Mouse (Mus musculus) limb, embryonic 14.5 days (tissue): Measurements from ENCODE around the gene Sis. TPM values are rescaled to one million over a fixed set of nuclear protein-coding genes. Genes with fewer than 3 reads are reported as not detected.

Experiments used
- ATAC-seq: fragments of 200-750 bp; cut with Nextera tagmentation; 2 replicates; pipeline ENCODE4 v1.8.0; 2017; ENCODE audit warnings: low read depth, moderate number of reproducible peaks, moderate TSS enrichment; ENCODE audit not compliant: low FRiP score
- DNase-seq: peaks from one replicate; pipeline ENCODE4 v3.0.0-alpha.2; 2015; ENCODE audit warnings: low spot score
- H3K27ac ChIP-seq: fragments of 300-500 bp; sonication (generic); replicated peaks from 2 replicates; pipeline ENCODE4 v1.5.1; 2014; ENCODE audit warnings: low read depth, mild to moderate bottlenecking, low read length, moderate library complexity, mixed read lengths
- H3K27me3 ChIP-seq: fragments of 300-500 bp; sonication (generic); 2 replicates; pipeline ENCODE4 v1.6.1; 2014; ENCODE audit warnings: low read length, mixed read lengths; ENCODE audit not compliant: control insufficient read depth, insufficient read depth
- H3K36me3 ChIP-seq: fragments of 300-500 bp; sonication (generic); 2 replicates; pipeline ENCODE4 v1.6.1; 2014; ENCODE audit warnings: mild to moderate bottlenecking, low read length, moderate library complexity, mixed read lengths; ENCODE audit not compliant: control insufficient read depth, insufficient read depth
- H3K4me1 ChIP-seq: fragments of 300-500 bp; sonication (generic); 2 replicates; pipeline ENCODE4 v1.6.1; 2014; ENCODE audit warnings: antibody characterized with exemption, low read length, mixed read lengths; ENCODE audit not compliant: control insufficient read depth, insufficient read depth
- H3K4me2 ChIP-seq: fragments of 300-500 bp; sonication (generic); replicated peaks from 2 replicates; pipeline ENCODE4 v1.6.1; 2014; ENCODE audit warnings: low read depth, mild to moderate bottlenecking, low read length, moderate library complexity; ENCODE audit not compliant: severe bottlenecking
- H3K4me3 ChIP-seq: fragments of 300-500 bp; sonication (generic); replicated peaks from 2 replicates; pipeline ENCODE4 v1.5.1; 2014; ENCODE audit warnings: low read length
- H3K9ac ChIP-seq: fragments of 300-500 bp; sonication (generic); 2 replicates; pipeline ENCODE4 v1.6.1; 2014; ENCODE audit warnings: mild to moderate bottlenecking, low read depth, low read length, moderate library complexity; ENCODE audit not compliant: severe bottlenecking
- H3K9me3 ChIP-seq: fragments of 300-500 bp; sonication (generic); 2 replicates; pipeline ENCODE4 v1.6.1; 2016; ENCODE audit warnings: low read length; ENCODE audit not compliant: control insufficient read depth
- POLR2A ChIP-seq: fragments of 200-500 bp; IDR thresholded peaks from 2 replicates; pipeline ENCODE4 v1.8.0; 2012; ENCODE audit warnings: inconsistent platforms, mild to moderate bottlenecking, moderate library complexity, borderline replicate concordance; ENCODE audit not compliant: insufficient read depth, insufficient read length; ENCODE audit errors: extremely low read depth
- WGBS: fragments of 180-500 bp; shearing (Covaris S2); extraction: QIAGEN DNeasy Blood & Tissue Kit; methylation state at CpG from one replicate; pipeline ENCODE4 v1.1.7; 2014; 5-methylcytosine and 5-hydroxymethylcytosine counted together
- polyA plus RNA-seq, 2 experiments: library from polyadenylated mRNA; depleted of rRNA in 1 of 2; stranded (reverse) in 1 of 2; unstranded in 1 of 2; fragments of >200 nt; fragmentation: Nextera tagmentation in 1 of 2; extraction: Ambion mirVana in 1 of 2; gene quantifications; 2 replicates each; pipeline versions ENCODE4 v1.2.1 to v1.2.3; 2012 to 2014

The Sis gene
- polyA plus RNA-seq (2012; rRNA removed) (not detected in 2 replicates), polyA plus RNA-seq (2014; fragmentation: Nextera tagmentation; extraction: Ambion mirVana) (not detected in 2 replicates)

- no peaks in the 10 kb centered on the region for H3K9me3 ChIP-seq
- H3K4me1 ChIP-seq: no peaks in the 10 kb centered on the region
- H3K4me2 ChIP-seq: no peak within 1 kb of the TSS
- no peaks in the 10 kb centered on the region for H3K36me3 ChIP-seq
- TF ChIP-seq POLR2A: no peak
- no peak within 1 kb of the TSS for H3K27ac ChIP-seq
- DNase-seq (no peak), ATAC-seq (no peak)
- H3K4me3 ChIP-seq: no peak within 1 kb of the TSS
- no peaks in the 10 kb centered on the region for H3K27me3 ChIP-seq
- H3K9ac ChIP-seq: no peak within 1 kb of the TSS
These were observed at the start of gene Sis for GRCm38 (mm10) chr3:72967675-72968074. TSS of gene Sis (minus strand) at chr3:72967863.

- H3K9ac ChIP-seq: no peak overlapping the region
- no peak overlapping the region for H3K4me3 ChIP-seq
- no peak for ATAC-seq
- H3K4me2 ChIP-seq: no peak overlapping the region
- TF ChIP-seq POLR2A: no peak
- no peak for DNase-seq
- no peaks in the 10 kb centered on the region for H3K27me3 ChIP-seq
- H3K27ac ChIP-seq: no peak overlapping the region
- no peaks in the 10 kb centered on the region for H3K9me3 ChIP-seq
- no peaks in the 10 kb centered on the region for H3K36me3 ChIP-seq
- H3K4me1 ChIP-seq: no peaks in the 10 kb centered on the region
- 13% methylated on average over 6 of the region's 6 CpGs for WGBS
These were observed 38.4 kb upstream of the Sis start for GRCm38 (mm10) chr3:73006045-73006444.

GRCm38 (mm10) chr3:73002933-73003696 lies 35.5 kb upstream of the Sis start:
- H3K9me3 ChIP-seq: no peaks in the 10 kb centered on the region
- no peaks in the 10 kb centered on the region for H3K36me3 ChIP-seq
- H3K9ac ChIP-seq: no peak overlapping the region
- ATAC-seq: no peak
- no peak for TF ChIP-seq POLR2A
- no peak overlapping the region for H3K4me3 ChIP-seq
- DNase-seq: no peak
- WGBS: 89% methylated on average over 4 of the region's 4 CpGs
- H3K4me1 ChIP-seq: no peaks in the 10 kb centered on the region
- no peaks in the 10 kb centered on the region for H3K27me3 ChIP-seq
- H3K4me2 ChIP-seq: no peak overlapping the region
- no peak overlapping the region for H3K27ac ChIP-seq

- H3K4me1 ChIP-seq: no peaks in the 10 kb centered on the region
- no peaks in the 10 kb centered on the region for H3K27me3 ChIP-seq
- ATAC-seq: no peak
These were observed 29.9 kb upstream of the Sis start for GRCm38 (mm10) chr3:72997517-72997916.

GRCm38 (mm10) chr3:72990992-72991391 lies 23.3 kb upstream of the Sis start:
- Histone ChIP-seq H3K27me3 (no peaks in the 10 kb centered on the region), H3K36me3 (no peaks in the 10 kb centered on the region), H3K9me3 (no peaks in the 10 kb centered on the region), H3K4me3 (no peak overlapping the region), H3K4me1 (no peaks in the 10 kb centered on the region), H3K9ac (no peak overlapping the region), H3K4me2 (no peak overlapping the region), H3K27ac (no peak overlapping the region)
- no peak for TF ChIP-seq POLR2A
- 86% methylated on average over 2 of the region's 2 CpGs for WGBS
- DNase-seq (no peak), ATAC-seq (no peak)

More at GRCm38 (mm10) chr3:72997517-72997916, 29.9 kb upstream of the Sis start:
- WGBS: 55% methylated on average over 4 of the region's 4 CpGs
- no peaks in the 10 kb centered on the region for H3K36me3 ChIP-seq
- no peaks in the 10 kb centered on the region for H3K9me3 ChIP-seq
- no peak overlapping the region for H3K27ac ChIP-seq
- H3K9ac ChIP-seq: no peak overlapping the region
- TF ChIP-seq POLR2A: no peak
- H3K4me3 ChIP-seq: no peak overlapping the region
- H3K4me2 ChIP-seq: no peak overlapping the region
- DNase-seq: no peak

GRCm38 (mm10) chr3:72976602-72977001 lies 8.9 kb upstream of the Sis start:
- Histone ChIP-seq H3K27ac (no peak overlapping the region), H3K36me3 (no peaks in the 10 kb centered on the region), H3K4me1 (no peaks in the 10 kb centered on the region), H3K4me3 (no peak overlapping the region), H3K27me3 (no peaks in the 10 kb centered on the region), H3K4me2 (no peak overlapping the region), H3K9me3 (no peaks in the 10 kb centered on the region), H3K9ac (no peak overlapping the region)
- ATAC-seq: no peak
- no peak for TF ChIP-seq POLR2A
- peak; percentile 4 for DNase-seq
- 23% methylated on average over 3 of the region's 3 CpGs for WGBS
